Mouse (Mus musculus) E14TG2a.4 (cell line): ENCODE measurements around the gene Cyp2j5.
"Not testable (repeated sequence)": the region's sequence is repeated elsewhere in the genome, so short reads cannot be mapped to it uniquely, and the experiment has no call there.

Source experiments
- CTCF ChIP-seq: conservative IDR thresholded peaks from 2 replicates; pipeline ENCODE4 v1.5.1; 2014; ENCODE audit warnings: low read length
- NANOG ChIP-seq: IDR thresholded peaks from 2 replicates; pipeline ENCODE4 v1.6.1; 2014; ENCODE audit warnings: borderline replicate concordance, low read length, mixed read lengths
- POU5F1 ChIP-seq: IDR thresholded peaks from 2 replicates; pipeline ENCODE4 v1.6.1; 2014; ENCODE audit warnings: low read length, borderline replicate concordance

- TF ChIP-seq CTCF, NANOG, POU5F1: not testable (repeated sequence)
Measured at GRCm38 (mm10) chr4:96580351-96580750, 83.6 kb downstream of the Cyp2j5 start.
